Mouse (Mus musculus): Measurements from ENCODE around the gene Olfr849. TPM values are rescaled to one million over a fixed set of nuclear protein-coding genes. Genes with fewer than 3 reads are reported as not detected.

The Olfr849 gene
- polyA plus RNA-seq (2015; fragmentation: Nextera tagmentation; extraction: Ambion mirVana), result not detected in 2 replicates

DNA sequence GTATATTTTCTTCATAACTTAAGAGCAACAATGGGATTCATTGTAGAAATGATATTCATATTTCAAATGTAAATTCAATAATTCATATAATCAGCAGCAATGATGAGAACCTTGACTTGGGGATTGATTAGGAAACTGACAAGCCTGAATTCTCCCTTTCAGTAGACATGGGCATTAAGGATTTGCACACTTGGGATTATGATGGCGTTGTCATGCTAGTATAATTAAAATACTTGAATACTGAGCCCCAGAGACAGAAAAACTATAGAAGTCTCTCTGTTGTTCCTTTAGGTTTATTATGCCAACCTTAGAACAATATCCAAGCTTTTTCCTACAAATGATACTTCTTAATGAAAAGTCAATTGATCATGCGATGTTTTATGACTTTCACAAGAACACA is at the start of gene Olfr849:
Gene Olfr849, plus strand, starts transcription at position 301 of the 400 bp plus-strand sequence.
- no peaks in the 10 kb centered on the region for H3K36me3 ChIP-seq (ENCODE audit: insufficient read depth, low read length)
- H3K9ac ChIP-seq (replicated peaks; ENCODE audit: low read length), result no peak within 1 kb of the TSS
- H3K9me3 ChIP-seq (ENCODE audit: low read length), result peaks cover 5% of the 10 kb centered on the region; the same call in 1 of the 2 replicates
- no peak for ATAC-seq (ENCODE audit: low FRiP score, low TSS enrichment)
- no peaks in the 10 kb centered on the region for H3K4me1 ChIP-seq (ENCODE audit: insufficient read depth, low read length)
- WGBS, result 79% methylated on average over 2 of the region's 2 CpGs
- no peak within 1 kb of the TSS for H3K27ac ChIP-seq (ENCODE audit: low read length)
- no peak within 1 kb of the TSS for H3K4me3 ChIP-seq (ENCODE audit: low read length)
- H3K4me2 ChIP-seq (replicated peaks; ENCODE audit: low read depth, low read length), result no peak within 1 kb of the TSS
- no peaks in the 10 kb centered on the region for H3K27me3 ChIP-seq (ENCODE audit: insufficient read depth, low read length)

DNA sequence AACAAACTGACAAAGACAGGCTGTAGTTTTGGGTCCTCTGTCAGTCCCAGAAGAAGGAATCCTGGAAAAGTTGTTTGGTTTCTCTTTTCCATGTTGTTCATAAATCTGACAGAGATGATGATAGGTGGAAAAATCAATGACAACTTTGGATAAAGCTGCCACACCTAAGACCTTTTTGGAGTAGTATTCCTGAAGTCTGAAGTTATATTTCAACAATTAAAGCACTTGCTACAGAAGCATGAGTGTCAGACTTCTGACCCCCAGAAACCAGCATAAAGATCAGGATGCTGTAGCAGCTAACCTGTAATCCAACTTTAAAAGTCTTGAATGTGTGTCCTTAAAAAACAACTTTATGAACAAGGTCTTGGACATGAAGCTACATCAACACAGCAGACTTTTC is 38.1 kb downstream of the Olfr849 start, which contains the start of gene Olfr850:
Gene Olfr850, minus strand, starts transcription at position 101 of the 400 bp plus-strand sequence.
- no peak for ATAC-seq (ENCODE audit: low FRiP score, low TSS enrichment)
- no peak within 1 kb of the TSS for H3K4me3 ChIP-seq (ENCODE audit: low read length)
- H3K27ac ChIP-seq (ENCODE audit: low read length), result no peak within 1 kb of the TSS
- no peaks in the 10 kb centered on the region for H3K36me3 ChIP-seq (ENCODE audit: insufficient read depth, low read length)
- H3K9me3 ChIP-seq (ENCODE audit: low read length), result no peaks in the 10 kb centered on the region
- no peaks in the 10 kb centered on the region for H3K27me3 ChIP-seq (ENCODE audit: insufficient read depth, low read length)
- no peaks in the 10 kb centered on the region for H3K4me1 ChIP-seq (ENCODE audit: insufficient read depth, low read length)
- H3K9ac ChIP-seq (replicated peaks; ENCODE audit: low read length), result no peak within 1 kb of the TSS
- no peak within 1 kb of the TSS for H3K4me2 ChIP-seq (replicated peaks; ENCODE audit: low read depth, low read length)

DNA sequence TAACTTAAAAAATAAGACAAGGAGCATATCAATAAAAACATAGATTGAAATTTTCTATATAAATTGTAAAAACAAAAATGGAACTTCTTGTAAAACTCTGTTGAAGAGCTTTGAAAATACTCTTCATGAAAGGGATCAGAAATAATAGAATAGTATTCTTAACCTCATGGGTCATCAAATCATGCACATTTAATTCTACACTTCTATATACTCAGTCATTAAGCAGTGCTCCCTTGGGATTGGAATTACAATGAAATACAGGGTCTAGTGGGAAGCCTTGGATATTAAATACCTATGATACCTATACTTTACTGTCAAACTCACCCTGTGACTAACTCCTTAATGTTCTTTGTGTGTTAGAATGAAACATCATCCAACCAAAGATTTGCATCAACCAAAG is 52.9 kb downstream of the Olfr849 start, which contains the start of gene Olfr851:
Gene Olfr851, plus strand, starts transcription at position 301 of the 400 bp plus-strand sequence.
- Histone ChIP-seq H3K27ac (ENCODE audit: low read length) (no peak within 1 kb of the TSS), H3K9ac (replicated peaks; ENCODE audit: low read length) (no peak within 1 kb of the TSS), H3K4me1 (ENCODE audit: insufficient read depth, low read length) (no peaks in the 10 kb centered on the region), H3K36me3 (ENCODE audit: insufficient read depth, low read length) (no peaks in the 10 kb centered on the region), H3K27me3 (ENCODE audit: insufficient read depth, low read length) (no peaks in the 10 kb centered on the region), H3K9me3 (ENCODE audit: low read length) (0 out of 2 replicates have a peak, but pooled peaks cover 3% of the 10 kb centered on the region), H3K4me2 (replicated peaks; ENCODE audit: low read depth, low read length) (no peak within 1 kb of the TSS), H3K4me3 (ENCODE audit: low read length) (no peak within 1 kb of the TSS)
- ATAC-seq (ENCODE audit: low FRiP score, low TSS enrichment), result no peak

Other genes with a start within 250 kb of the Olfr849 start
- not detected in 2 replicates for gene Olfr843, start 188.3 kb upstream of the Olfr849 start, polyA plus RNA-seq (2015; fragmentation: Nextera tagmentation; extraction: Ambion mirVana)
- gene Olfr844, start 123.9 kb upstream of the Olfr849 start, polyA plus RNA-seq (2015; fragmentation: Nextera tagmentation; extraction: Ambion mirVana), result not detected in 2 replicates
- not detected in 2 replicates for gene Olfr845, start 103.8 kb upstream of the Olfr849 start, polyA plus RNA-seq (2015; fragmentation: Nextera tagmentation; extraction: Ambion mirVana)
- gene Olfr846, start 76.3 kb upstream of the Olfr849 start, polyA plus RNA-seq (2015; fragmentation: Nextera tagmentation; extraction: Ambion mirVana), result not detected in 2 replicates
- gene Olfr847, start 61.6 kb upstream of the Olfr849 start, polyA plus RNA-seq (2015; fragmentation: Nextera tagmentation; extraction: Ambion mirVana), result not detected in 2 replicates
- not detected in 2 replicates for gene Olfr850, start 38.0 kb downstream of the Olfr849 start, polyA plus RNA-seq (2015; fragmentation: Nextera tagmentation; extraction: Ambion mirVana)
- not detected in 2 replicates for gene Olfr851, start 53.0 kb downstream of the Olfr849 start, polyA plus RNA-seq (2015; fragmentation: Nextera tagmentation; extraction: Ambion mirVana)
- gene Olfr853, start 100.8 kb downstream of the Olfr849 start, polyA plus RNA-seq (2015; fragmentation: Nextera tagmentation; extraction: Ambion mirVana), result not detected in 2 replicates
- not detected in 2 replicates for gene Olfr854, start 127.1 kb downstream of the Olfr849 start, polyA plus RNA-seq (2015; fragmentation: Nextera tagmentation; extraction: Ambion mirVana)
- not detected in 2 replicates for gene Olfr855, start 142.4 kb downstream of the Olfr849 start, polyA plus RNA-seq (2015; fragmentation: Nextera tagmentation; extraction: Ambion mirVana)
- gene Zfp317, start 181.8 kb downstream of the Olfr849 start, polyA plus RNA-seq (2015; fragmentation: Nextera tagmentation; extraction: Ambion mirVana), result 34.5 and 36.1 TPM in 2 replicates